Mouse (Mus musculus) lung, postnatal 0 days (tissue): ENCODE results near the gene Acbd3.
A peak's percentile ranks its signal among the peaks of the same experiment; 100 is the strongest.

Experiments
- CTCF ChIP-seq: IDR thresholded peaks from 2 replicates; pipeline ENCODE4 v1.5.1; 2016; ENCODE audit warnings: antibody characterized with exemption, mild to moderate bottlenecking
- EP300 ChIP-seq: IDR thresholded peaks from 2 replicates; pipeline ENCODE4 v1.6.1; 2016; ENCODE audit warnings: antibody characterized with exemption, mild to moderate bottlenecking, control low read depth

DNA sequence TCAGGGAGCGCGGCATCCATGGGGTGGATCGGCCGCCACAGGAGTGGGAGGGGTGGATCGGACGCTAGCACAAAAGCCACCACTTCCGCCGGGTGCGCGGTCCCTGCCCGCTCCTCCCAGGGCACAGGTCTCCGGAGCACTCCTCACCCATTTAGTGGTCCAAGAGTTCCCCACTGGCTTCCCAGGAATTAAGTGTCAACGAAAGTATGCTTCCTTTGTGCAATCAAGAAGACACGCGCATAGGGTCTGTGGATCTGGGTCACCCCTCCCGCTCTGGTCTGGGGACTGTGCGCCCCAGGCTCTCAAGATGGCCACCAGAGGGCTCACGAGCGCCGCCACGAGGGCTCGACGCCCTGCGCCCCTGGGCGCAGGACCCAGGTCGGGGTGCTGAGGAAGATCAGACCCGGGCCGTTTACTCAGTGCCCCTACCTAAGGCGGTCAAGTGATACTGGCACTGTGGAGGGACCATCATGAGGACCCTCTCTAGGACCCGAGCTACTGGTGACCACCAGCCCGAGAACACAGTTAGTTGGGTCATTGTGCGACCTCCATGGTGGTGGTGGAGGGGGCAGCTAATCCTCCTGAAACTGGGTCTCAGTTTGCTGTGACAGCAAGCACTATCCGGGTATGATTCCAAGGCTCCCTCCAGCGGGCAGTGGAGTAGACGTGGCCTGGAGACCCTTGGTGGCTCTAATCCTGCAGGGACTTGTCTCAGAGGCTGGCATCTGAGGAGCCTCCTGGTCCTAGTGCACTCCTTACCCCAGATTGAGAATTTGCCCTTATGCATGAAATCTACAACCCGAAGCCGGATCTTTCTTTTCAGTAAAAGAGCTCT lies 42.7 kb downstream of the Acbd3 start:
- TF ChIP-seq CTCF (peak; percentile 86), EP300 (no peak)
